Mouse (Mus musculus) megakaryocyte, embryonic 14.5 days (primary cell): ENCODE measurements around the gene Gabpa.

Experiments used
- FLI1 ChIP-seq: IDR thresholded peaks from 2 replicates; pipeline ENCODE4 v1.6.1; 2012; ENCODE audit warnings: low read length, inconsistent platforms, mixed read lengths
- GATA1 ChIP-seq: IDR thresholded peaks from 3 replicates; pipeline ENCODE4 v1.6.1; 2012; ENCODE audit warnings: mixed read lengths, low read length, inconsistent platforms, borderline replicate concordance

GRCm38 (mm10) chr16:84875012-84875717 lies 40.4 kb downstream of the Gabpa start:
- TF ChIP-seq GATA1: no peak
- TF ChIP-seq FLI1: no peak
